Comparison of ENCODE assay signal across 12 mouse cellular contexts in the genomic region with DNA sequence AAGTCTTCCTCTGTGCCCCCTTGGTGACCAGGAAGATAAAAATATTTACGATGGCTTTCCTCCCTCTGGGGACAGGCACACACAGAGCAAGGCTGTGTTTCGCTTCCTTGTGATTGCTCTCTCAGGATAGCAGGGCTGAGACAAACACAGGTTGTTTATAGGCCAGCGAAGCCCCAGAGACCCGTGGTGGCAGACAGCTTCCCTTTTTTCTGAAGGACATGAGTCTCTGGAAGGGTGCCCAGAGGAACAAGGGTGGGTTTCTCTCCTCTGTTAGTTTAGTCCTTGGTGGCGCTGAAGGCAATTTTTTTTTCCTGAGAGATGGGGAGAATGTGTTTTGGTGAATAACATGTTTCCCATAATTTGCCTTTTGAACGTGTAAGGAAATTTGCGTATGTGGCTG. TPM values are rescaled to one million over a fixed set of nuclear protein-coding genes. Genes with fewer than 3 reads are reported as not detected.
A peak's percentile ranks its signal among the peaks of the same experiment; 100 is the strongest.
DNase-seq lines count a peak whose midpoint lies in the region; ATAC-seq and TF ChIP-seq lines count a peak whose summit lies in the region.
"Had no signal": no experiment of that assay in that cellular context is flagged by ENCODE, and none has a peak within 500 bp of the region (broad histone marks: within the 10 kb centered on the region; RNA-seq: fewer than 3 reads in every experiment).

No protein-coding gene starts in this region.

- no peak overlapping the region for H3K27ac ChIP-seq in embryonic facial prominence, embryonic 14.5 days (replicated peaks; ENCODE audit: low read depth, low read length)
- no peak overlapping the region for H3K27ac ChIP-seq in embryonic facial prominence, embryonic 10.5 days (replicated peaks)
- H3K27ac ChIP-seq in neural tube, embryonic 15.5 days (replicated peaks): no peak overlapping the region
- peak overlapping the region; percentile 71 for H3K27ac ChIP-seq in spleen, adult 2 months (ENCODE audit: insufficient read depth, low read length)
- H3K27ac ChIP-seq: liver, embryonic 12.5 days had no signal

- DNase-seq in embryonic facial prominence, embryonic 14.5 days (ENCODE audit: low spot score): peak; percentile 57
- DNase-seq in embryonic facial prominence, embryonic 10.5 days (ENCODE audit: low spot score): no peak
- peak; percentile 32 to 65 for DNase-seq in left cerebral cortex, postnatal 25 days (ENCODE audit: low spot score in 2 of 2)
- DNase-seq in left cerebral cortex, adult 11 months (ENCODE audit: low spot score): no peak
- no peak for DNase-seq in neural tube, embryonic 10.5 days (ENCODE audit: extremely low spot score, low spot score)
- DNase-seq in spleen, adult 2 months (ENCODE audit: low read depth in 1 of 2, low spot score in 2 of 2): peak in 1 of 2 experiments; percentile 42
- DNase-seq in cerebellum, adult 9-10 months: no peak
- DNase-seq: cerebellum, postnatal 25 days had no signal

- intact Hi-C loops in left cerebral cortex, postnatal 25 days (cut with DNase I): no loop called here

- ATAC-seq in embryonic facial prominence, embryonic 14.5 days (ENCODE audit: low read depth): no peak
- ATAC-seq in neural tube, embryonic 15.5 days (ENCODE audit: low FRiP score): peak; percentile 50; the same call in 1 of the 2 replicates
- ATAC-seq: liver, embryonic 12.5 days had no signal

- H3K9ac ChIP-seq in embryonic facial prominence, embryonic 14.5 days (ENCODE audit: low read depth, low read length): no peak overlapping the region
- no peak overlapping the region for H3K9ac ChIP-seq in neural tube, embryonic 15.5 days (replicated peaks)
- H3K9ac ChIP-seq: liver, embryonic 12.5 days had no signal

- no peak for TF ChIP-seq POLR2A in spleen, adult 2 months (IDR thresholded peaks at IDR 0.05; ENCODE audit: low read depth, low read length)

- no peak for TF ChIP-seq CTCF in spleen, adult 2 months (IDR thresholded peaks at IDR 0.05; ENCODE audit: extremely low read depth, insufficient read depth, insufficient read length, insufficient replicate concordance)

- H3K4me2 ChIP-seq in embryonic facial prominence, embryonic 14.5 days (ENCODE audit: low read depth, low read length): no peak overlapping the region
- no peak overlapping the region for H3K4me2 ChIP-seq in neural tube, embryonic 15.5 days
- H3K4me2 ChIP-seq: liver, embryonic 12.5 days had no signal

- no peak overlapping the region for H3K4me3 ChIP-seq in embryonic facial prominence, embryonic 14.5 days (ENCODE audit: low read depth, low read length)
- no peak overlapping the region for H3K4me3 ChIP-seq in embryonic facial prominence, embryonic 10.5 days
- no peak overlapping the region for H3K4me3 ChIP-seq in neural tube, embryonic 15.5 days (replicated peaks)
- no peak overlapping the region for H3K4me3 ChIP-seq in spleen, adult 2 months (ENCODE audit: extremely low read depth, insufficient read depth, insufficient read length)
- H3K4me3 ChIP-seq: liver, embryonic 12.5 days had no signal

- H3K27me3 ChIP-seq in embryonic facial prominence, embryonic 14.5 days (replicated peaks; ENCODE audit: control insufficient read depth, insufficient read depth, low read length): no peaks in the 10 kb centered on the region
- peaks cover 10% of the 10 kb centered on the region for H3K27me3 ChIP-seq in embryonic facial prominence, embryonic 10.5 days (replicated peaks; ENCODE audit: low read depth, poor library complexity, severe bottlenecking)
- H3K27me3 ChIP-seq in neural tube, embryonic 15.5 days (replicated peaks): no peaks in the 10 kb centered on the region; the same call in 1 of the 2 replicates
- H3K27me3 ChIP-seq in spleen, adult 2 months (ENCODE audit: control insufficient read depth, insufficient read depth, low read length): no peaks in the 10 kb centered on the region
- H3K27me3 ChIP-seq: liver, embryonic 12.5 days had no signal

- no peaks in the 10 kb centered on the region for H3K4me1 ChIP-seq in embryonic facial prominence, embryonic 14.5 days (ENCODE audit: control insufficient read depth, insufficient read depth, low read length)
- 0 out of 2 replicates have a peak, but pooled peaks cover 12% of the 10 kb centered on the region for H3K4me1 ChIP-seq in embryonic facial prominence, embryonic 10.5 days
- 0 out of 2 replicates have a peak, but pooled peaks cover 3% of the 10 kb centered on the region for H3K4me1 ChIP-seq in neural tube, embryonic 15.5 days
- peaks cover 18% of the 10 kb centered on the region for H3K4me1 ChIP-seq in spleen, adult 2 months (ENCODE audit: control insufficient read depth, insufficient read depth, insufficient read length)
- H3K4me1 ChIP-seq: liver, embryonic 12.5 days had no signal

- no peaks in the 10 kb centered on the region for H3K9me3 ChIP-seq in embryonic facial prominence, embryonic 14.5 days (ENCODE audit: control insufficient read depth, low read length)
- H3K9me3 ChIP-seq in embryonic facial prominence, embryonic 10.5 days: no peaks in the 10 kb centered on the region
- no peaks in the 10 kb centered on the region for H3K9me3 ChIP-seq in neural tube, embryonic 15.5 days (replicated peaks)
- H3K9me3 ChIP-seq: liver, embryonic 12.5 days had no signal

- WGBS in embryonic facial prominence, embryonic 14.5 days: 70% methylated on average over 7 of the region's 7 CpGs
- WGBS in embryonic facial prominence, embryonic 10.5 days: 79% methylated on average over 7 of the region's 7 CpGs
- 54% methylated on average over 7 of the region's 7 CpGs for WGBS in neural tube, embryonic 15.5 days
- 14% methylated on average over 7 of the region's 7 CpGs for WGBS in spleen, adult 2 months

- H3K36me3 ChIP-seq in embryonic facial prominence, embryonic 14.5 days (ENCODE audit: control insufficient read depth, insufficient read depth, low read length): no peaks in the 10 kb centered on the region
- no peaks in the 10 kb centered on the region for H3K36me3 ChIP-seq in embryonic facial prominence, embryonic 10.5 days (replicated peaks)
- H3K36me3 ChIP-seq in neural tube, embryonic 15.5 days: no peaks in the 10 kb centered on the region
- H3K36me3 ChIP-seq in spleen, adult 2 months (ENCODE audit: control insufficient read depth, insufficient read depth, low read length): no peaks in the 10 kb centered on the region
- H3K36me3 ChIP-seq: liver, embryonic 12.5 days had no signal

RNA-seq across cellular contexts. Expression of gene Col27a1, which starts 8.2 kb away (rescaled TPM):
- 23.5 and 25.6 TPM in 2 replicates for polyA plus RNA-seq in embryonic facial prominence, embryonic 14.5 days (2014; fragmentation: Nextera tagmentation; extraction: Ambion mirVana)
- 4.3 and 5.3 TPM in 2 replicates for polyA plus RNA-seq in embryonic facial prominence, embryonic 10.5 days (2016; fragmentation: Nextera tagmentation; extraction: Ambion mirVana)
- 1 to 10 TPM; 3.3 to 4.0 TPM for total RNA-seq in left cerebral cortex, postnatal 25 days (2021)
- polyA plus RNA-seq in neural tube, embryonic 15.5 days (2015; fragmentation: Nextera tagmentation; extraction: Ambion mirVana): 2.8 and 4.5 TPM in 2 replicates
- 9.1 and 10.2 TPM in 2 replicates for polyA plus RNA-seq in spleen, adult 2 months (2012; rRNA removed)

RNA-seq across cellular contexts. Expression of gene Kif12, which starts 33.7 kb away (rescaled TPM):
- polyA plus RNA-seq in embryonic facial prominence, embryonic 14.5 days (2014; fragmentation: Nextera tagmentation; extraction: Ambion mirVana): not detected in 2 replicates
- not detected in 2 replicates for polyA plus RNA-seq in embryonic facial prominence, embryonic 10.5 days (2016; fragmentation: Nextera tagmentation; extraction: Ambion mirVana)
- total RNA-seq in left cerebral cortex, postnatal 25 days (2021): not detected
- polyA plus RNA-seq in neural tube, embryonic 15.5 days (2015; fragmentation: Nextera tagmentation; extraction: Ambion mirVana): 0.05 and 8.4 TPM in 2 replicates
- 0.18 and 0.19 TPM in 2 replicates for polyA plus RNA-seq in spleen, adult 2 months (2012; rRNA removed)
- total RNA-seq: gastrocnemius, postnatal 4 days had no signal
- polyA plus RNA-seq: heart, postnatal 0 days had no signal

RNA-seq across cellular contexts. Expression of gene Ambp, which starts 51.0 kb away (rescaled TPM):
- polyA plus RNA-seq in embryonic facial prominence, embryonic 14.5 days (2014; fragmentation: Nextera tagmentation; extraction: Ambion mirVana): 0.18 TPM in 1 of 2 replicates, not detected in the other
- polyA plus RNA-seq in embryonic facial prominence, embryonic 10.5 days (2016; fragmentation: Nextera tagmentation; extraction: Ambion mirVana): not detected in 2 replicates
- not detected for total RNA-seq in left cerebral cortex, postnatal 25 days (2021)
- polyA plus RNA-seq in neural tube, embryonic 15.5 days (2015; fragmentation: Nextera tagmentation; extraction: Ambion mirVana): 0.28 and 3.2 TPM in 2 replicates
- polyA plus RNA-seq in spleen, adult 2 months (2012; rRNA removed): 0.15 and 0.32 TPM in 2 replicates

Comparison
In these comparisons a context has a peak if more than half of its experiments do, and no peak if none do; other contexts are left out.
1. DNase-seq: peak in embryonic facial prominence, embryonic 14.5 days (single experiment) and left cerebral cortex, postnatal 25 days (2 of 2); none in embryonic facial prominence, embryonic 10.5 days (single experiment), left cerebral cortex, adult 11 months (single experiment), neural tube, embryonic 10.5 days (single experiment) and cerebellum, adult 9-10 months (single experiment).